Mouse (Mus musculus) CD4-positive, CD25-positive, alpha-beta regulatory T cell (primary cell): ENCODE measurements around the gene Lyve1. TPM values are rescaled to one million over a fixed set of nuclear protein-coding genes. Genes with fewer than 3 reads are reported as not detected.

Source experiments
- polyA plus RNA-seq: library from polyadenylated mRNA; unstranded; fragments of 100-300 nt; shearing (Covaris generic); gene quantifications from one replicate; pipeline ENCODE4 v1.2.1, GENCODE M21; 2017

The Lyve1 gene
- 0.06 TPM for polyA plus RNA-seq

DNA sequence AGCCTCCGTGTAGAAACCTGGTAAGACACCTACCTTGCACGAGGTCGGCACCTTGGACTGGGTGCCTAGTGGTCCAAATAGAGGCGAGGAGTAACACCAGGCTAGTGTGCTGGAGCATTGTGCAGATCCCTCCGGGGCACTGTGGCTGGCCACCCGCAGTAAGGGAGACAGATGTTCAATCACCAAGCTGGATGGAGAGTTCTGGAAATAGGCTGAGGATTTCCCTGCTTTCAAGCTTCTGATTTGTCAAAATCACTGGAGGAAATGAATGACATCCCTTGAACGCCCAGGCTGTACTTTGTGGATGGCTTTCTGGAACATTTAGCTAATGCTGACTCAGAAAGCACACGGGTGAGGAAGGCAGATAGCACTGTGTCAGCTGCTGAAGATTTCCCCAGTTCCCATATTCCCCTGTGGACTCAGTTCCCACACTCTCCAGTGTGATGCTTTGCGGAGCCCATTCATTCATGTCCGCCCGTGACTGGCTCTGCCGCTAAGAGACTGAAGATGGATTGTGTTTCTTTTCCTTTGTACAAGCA is at the start of gene Lyve1:
Gene Lyve1 (minus strand): TSS at position 489 of the 539 bp plus-strand sequence.

DNA sequence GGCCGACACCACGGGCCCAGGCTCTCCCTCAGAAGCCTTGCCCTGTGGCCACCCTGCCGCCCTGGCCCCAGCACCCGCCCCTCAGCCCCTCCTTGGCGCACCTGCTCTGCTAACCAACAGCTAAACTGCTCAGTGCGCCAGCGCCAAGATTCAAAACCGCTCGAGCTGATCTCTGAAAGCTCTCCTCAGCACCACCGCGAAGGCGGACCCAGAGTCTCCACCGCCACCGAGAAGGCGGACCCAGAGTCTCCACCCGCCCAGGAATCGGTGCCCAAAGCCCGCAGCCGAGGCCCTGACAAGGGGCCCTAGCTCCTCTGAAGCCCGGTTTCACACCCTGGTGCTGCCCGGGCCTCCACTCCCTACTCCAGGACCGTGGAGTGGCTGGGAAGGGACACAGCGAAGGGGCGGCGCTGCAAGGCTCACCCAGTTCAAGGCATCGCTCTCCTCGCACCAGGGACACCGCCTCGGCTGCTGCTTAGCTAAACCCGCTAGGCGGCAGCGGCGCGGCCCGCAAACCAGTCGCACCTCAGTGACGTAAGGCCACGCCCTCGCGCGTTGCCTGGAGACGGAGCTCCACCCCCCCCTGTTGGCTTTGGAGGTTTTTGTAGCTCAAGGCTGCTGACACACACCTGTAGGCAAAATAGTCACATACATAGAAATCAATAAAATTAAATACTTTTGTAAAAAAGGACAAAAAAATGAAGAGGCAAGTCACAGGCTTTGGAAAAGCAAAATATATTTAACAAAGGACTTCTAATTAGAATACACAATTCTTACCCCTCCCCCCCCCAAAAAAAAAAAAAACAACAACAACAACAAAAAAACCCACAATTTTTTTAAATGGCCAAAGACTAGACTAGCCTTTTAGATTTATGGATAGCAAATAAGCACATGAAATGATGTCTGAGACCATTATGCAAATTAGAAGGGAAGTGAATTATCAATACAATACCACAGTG is 18.8 kb downstream of the Lyve1 start, which contains the start of gene Rnf141:
Gene Rnf141 (minus strand): TSS at position 542 of the 959 bp plus-strand sequence.

Other genes starting within 250 kb of the Lyve1 start
- 10.1 TPM for gene Sbf2, start 248.3 kb downstream of the Lyve1 start, polyA plus RNA-seq
- not detected for gene Adm, start 235.6 kb downstream of the Lyve1 start, polyA plus RNA-seq
- 23.4 TPM for gene Ampd3, start 95.0 kb downstream of the Lyve1 start, polyA plus RNA-seq
- gene Rnf141, start 18.8 kb downstream of the Lyve1 start, polyA plus RNA-seq: 13.7 TPM
- 1.3 TPM for gene Mrvi1, start 119.2 kb upstream of the Lyve1 start, polyA plus RNA-seq
- gene Ctr9, start 165.7 kb upstream of the Lyve1 start, polyA plus RNA-seq: 62.0 TPM
- 872 TPM for gene Eif4g2, start 219.8 kb upstream of the Lyve1 start, polyA plus RNA-seq